Mouse (Mus musculus) B cell, adult 62 days (primary cell): ENCODE measurements around the gene Rere. TPM values are rescaled to one million over a fixed set of nuclear protein-coding genes. Genes with fewer than 3 reads are reported as not detected.

ENCODE experiments used
- total RNA-seq: library from RNA; stranded (reverse); gene quantifications from 4 replicates; pipeline ENCODE4 v1.2.4, GENCODE M21; 2023

Rere gene
- 192 to 204 TPM (median 199 TPM) in 4 replicates for total RNA-seq

DNA sequence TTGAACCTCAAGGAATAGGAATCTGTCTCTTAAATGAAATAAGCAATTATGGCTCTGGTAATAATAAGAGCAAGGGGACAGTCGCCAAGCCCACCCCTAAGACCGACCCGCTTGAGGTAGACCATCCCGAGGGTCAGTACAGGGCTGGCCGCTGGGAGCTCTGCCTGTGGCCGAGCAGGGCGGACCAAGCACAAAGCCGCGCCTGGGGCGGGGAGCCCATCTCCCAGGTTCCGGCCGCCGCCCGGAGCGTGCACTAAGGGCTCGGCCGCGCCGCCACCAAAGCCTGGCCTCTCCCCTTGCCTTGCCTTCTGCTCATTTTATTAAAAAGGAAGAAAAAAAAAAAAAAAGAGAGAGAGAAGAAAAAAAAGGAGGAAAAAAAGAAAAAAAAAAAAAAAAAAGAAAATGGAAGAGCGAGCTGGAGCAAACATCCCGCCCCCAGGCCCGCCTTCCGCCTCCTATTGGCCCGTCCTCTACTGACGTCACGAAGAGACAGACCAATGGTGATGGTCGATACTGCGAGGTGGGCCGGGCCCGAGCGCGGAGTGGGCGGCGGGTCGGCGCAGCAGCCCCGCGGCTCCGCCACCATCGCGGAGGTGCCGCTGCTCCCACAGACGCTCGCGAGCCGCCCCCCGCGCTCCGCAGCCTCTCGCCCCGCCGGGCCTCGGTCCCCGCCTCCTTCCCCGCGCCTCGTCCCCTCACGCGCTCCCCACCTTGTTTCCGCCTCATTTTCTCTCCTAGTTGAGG is at the start of gene Rere:
Gene Rere (plus strand): TSS at position 629 of the 744 bp plus-strand sequence.

DNA sequence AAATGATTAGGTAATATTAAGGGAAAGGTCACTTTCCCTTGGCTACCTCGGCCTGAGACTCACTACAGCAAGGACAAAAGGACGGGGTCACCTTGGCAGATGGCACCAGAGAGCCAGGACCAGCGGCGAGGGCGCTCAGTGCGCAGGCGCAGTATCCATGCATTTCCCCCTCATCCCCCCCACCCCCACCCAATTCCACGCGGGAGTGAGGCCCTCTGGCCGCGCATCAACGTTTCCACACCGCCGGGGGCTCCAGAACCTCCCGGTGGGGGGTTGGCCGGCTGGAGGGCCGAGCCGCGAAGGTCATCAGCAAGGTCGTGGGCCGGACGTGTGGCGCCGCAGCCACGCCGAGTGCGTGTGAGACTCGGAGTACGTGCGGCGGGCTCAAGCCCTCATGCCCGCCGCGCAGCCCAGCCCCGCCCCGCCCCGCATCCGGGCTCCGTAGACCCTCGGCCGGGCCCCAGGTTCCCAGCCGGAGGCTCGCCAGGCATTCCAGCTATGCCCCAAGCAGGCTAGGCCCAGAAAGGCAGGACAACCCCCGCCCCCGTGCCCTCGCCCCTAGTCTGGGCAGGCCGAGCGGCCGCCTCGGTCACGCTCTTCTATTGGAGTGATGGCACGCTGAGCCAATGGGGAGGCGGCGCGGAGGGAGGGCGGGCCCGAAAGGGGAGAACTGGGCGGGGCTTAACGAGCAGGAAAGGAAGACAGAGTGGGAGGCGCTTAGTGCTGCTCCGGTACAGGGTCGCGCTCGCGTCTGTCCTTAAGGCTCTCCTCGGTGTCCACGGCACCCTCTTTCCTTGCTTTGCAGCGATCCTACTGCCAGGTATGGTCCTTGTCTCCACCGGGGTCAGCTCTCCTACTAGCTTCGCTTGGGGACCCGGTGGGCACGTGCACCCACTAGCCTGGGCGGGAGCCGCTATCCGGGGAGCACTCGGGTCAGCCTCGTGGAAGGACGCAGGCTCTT is 44.6 kb upstream of the Rere start, which contains the start of gene Eno1:
Gene Eno1 (plus strand): TSS at position 201 of the 961 bp plus-strand sequence.

DNA sequence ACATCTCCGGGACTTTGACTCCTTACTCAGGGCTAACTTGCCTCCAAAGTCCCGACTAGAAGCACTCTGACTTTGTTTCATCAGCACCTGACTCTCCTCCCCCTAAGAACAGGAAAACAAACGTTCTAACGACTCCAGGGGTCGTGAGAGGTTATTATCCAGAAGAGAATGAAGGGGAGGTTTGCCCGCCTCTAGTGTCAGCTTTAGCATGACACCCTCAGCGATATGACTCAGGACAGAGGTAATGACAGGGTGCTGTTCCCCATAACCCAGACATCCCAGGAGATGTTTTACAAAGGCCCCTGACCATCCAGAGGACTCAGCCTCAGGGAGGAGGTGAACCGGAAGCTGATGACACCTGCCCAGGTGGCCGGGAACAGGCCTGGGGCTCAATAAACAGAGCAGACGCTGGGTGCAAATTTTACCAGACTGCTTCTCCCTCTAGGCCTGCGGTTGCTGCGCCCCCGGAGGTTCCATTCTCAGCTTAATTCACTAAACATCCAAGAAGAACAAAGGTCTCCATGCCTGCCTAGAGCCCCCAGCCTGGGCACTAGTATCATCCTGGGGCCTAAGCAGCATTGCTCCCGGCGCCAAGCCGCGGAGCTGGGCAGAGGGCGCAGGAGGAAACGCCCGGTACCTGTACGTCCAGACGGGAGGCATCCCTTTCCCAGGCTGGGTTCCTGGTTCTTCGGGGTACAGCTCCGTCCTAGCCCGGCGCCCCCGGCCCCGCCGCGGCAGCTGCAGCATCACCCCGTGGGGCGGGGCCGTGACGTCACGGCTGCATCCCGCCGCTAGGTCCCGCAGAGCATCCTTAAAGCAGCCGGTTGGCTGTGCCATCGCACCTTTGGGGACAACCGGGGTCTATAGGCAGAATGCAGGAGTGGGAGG is 370.2 kb downstream of the Rere start, which contains the start of gene Slc45a1:
Gene Slc45a1 (minus strand): TSS at position 785 of the 888 bp plus-strand sequence.

Other genes starting within 250 kb of the Rere start
- 0.94 to 1.4 TPM (median 1.1 TPM) in 4 replicates for gene Gpr157, start 194.3 kb upstream of the Rere start, total RNA-seq
- not detected in 4 replicates for gene Slc2a5, start 162.4 kb upstream of the Rere start, total RNA-seq
- not detected in 4 replicates for gene Slc2a7, start 132.7 kb upstream of the Rere start, total RNA-seq
- gene Car6, start 80.3 kb upstream of the Rere start, total RNA-seq: not detected in 4 replicates
- gene Eno1, start 44.9 kb upstream of the Rere start, total RNA-seq: 107 to 121 TPM (median 113 TPM) in 4 replicates